Mouse (Mus musculus): ENCODE data around the gene N4bp3.

GRCm38 (mm10) chr11:51636323-51636684 lies 14.3 kb downstream of the N4bp3 start:
- TF ChIP-seq POLR2A (IDR thresholded peaks at IDR 0.05; ENCODE audit: borderline replicate concordance, extremely low read depth, low read depth, low read length) (0 out of 2 replicates have a peak, but pooled peaks have one; percentile 24), CTCF (IDR thresholded peaks at IDR 0.05; ENCODE audit: insufficient read depth, low read length) (peak; percentile 66)

All from lung, adult 2 months (tissue).